ENCODE assay signal across 28 mouse cellular contexts in the genomic region with DNA sequence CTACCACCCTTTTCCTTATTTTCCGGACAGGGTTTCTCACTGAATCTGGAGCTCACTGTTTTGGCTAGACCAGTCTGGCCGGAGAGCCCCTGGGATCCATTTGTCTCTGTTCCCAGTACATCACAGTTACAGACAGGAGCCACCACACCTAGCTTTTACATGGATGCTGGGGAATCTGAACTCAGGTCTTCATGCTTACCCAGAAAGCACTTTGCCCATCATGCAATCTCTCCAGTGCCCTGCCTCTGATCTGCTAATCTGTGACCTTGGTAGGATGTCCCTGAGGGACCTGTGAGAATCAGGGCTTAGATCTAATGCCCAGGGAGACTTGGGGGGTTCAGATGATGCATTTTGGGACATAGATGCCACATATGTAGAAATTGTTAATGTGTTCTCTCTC.
"Had no signal": no experiment of that assay in that cellular context is flagged by ENCODE, and none has a peak within 500 bp of the region (broad histone marks: within the 10 kb centered on the region; RNA-seq: fewer than 3 reads in every experiment).

No protein-coding gene starts in this region.

- H3K4me1 ChIP-seq: limb, embryonic 10.5 days; limb, embryonic 12.5 days; limb, embryonic 13.5 days; limb, embryonic 15.5 days; liver, embryonic 12.5 days; liver, embryonic 13.5 days; liver, embryonic 15.5 days; lung, embryonic 15.5 days; megakaryocyte, embryonic 14.5 days; midbrain, embryonic 10.5 days; midbrain, embryonic 12.5 days; midbrain, embryonic 13.5 days; midbrain, embryonic 15.5 days; neural tube, embryonic 12.5 days had no signal

- H3K27me3 ChIP-seq: limb, embryonic 12.5 days; limb, embryonic 13.5 days; limb, embryonic 15.5 days; liver, embryonic 12.5 days; liver, embryonic 13.5 days; liver, embryonic 15.5 days; lung, embryonic 15.5 days; megakaryocyte, embryonic 14.5 days; midbrain, embryonic 12.5 days; midbrain, embryonic 13.5 days; midbrain, embryonic 15.5 days; neural tube, embryonic 12.5 days had no signal

- H3K4me3 ChIP-seq: limb, embryonic 10.5 days; limb, embryonic 12.5 days; limb, embryonic 13.5 days; limb, embryonic 15.5 days; liver, embryonic 12.5 days; liver, embryonic 13.5 days; liver, embryonic 15.5 days; lung, embryonic 15.5 days; megakaryocyte, embryonic 14.5 days; midbrain, embryonic 10.5 days; midbrain, embryonic 12.5 days; midbrain, embryonic 13.5 days; midbrain, embryonic 15.5 days; myocyte; neural tube, embryonic 12.5 days had no signal

- H3K36me3 ChIP-seq: limb, embryonic 10.5 days; limb, embryonic 12.5 days; limb, embryonic 13.5 days; limb, embryonic 15.5 days; liver, embryonic 12.5 days; liver, embryonic 13.5 days; liver, embryonic 15.5 days; lung, embryonic 15.5 days; midbrain, embryonic 10.5 days; midbrain, embryonic 12.5 days; midbrain, embryonic 13.5 days; midbrain, embryonic 15.5 days; neural tube, embryonic 12.5 days had no signal

- H3K9me3 ChIP-seq: limb, embryonic 10.5 days; limb, embryonic 13.5 days; limb, embryonic 15.5 days; liver, embryonic 12.5 days; liver, embryonic 13.5 days; liver, embryonic 15.5 days; lung, embryonic 15.5 days; megakaryocyte, embryonic 14.5 days; midbrain, embryonic 10.5 days; midbrain, embryonic 12.5 days; midbrain, embryonic 13.5 days; midbrain, embryonic 15.5 days; neural tube, embryonic 12.5 days had no signal

- H3K27ac ChIP-seq: limb, embryonic 10.5 days; limb, embryonic 12.5 days; limb, embryonic 13.5 days; limb, embryonic 15.5 days; liver, embryonic 12.5 days; liver, embryonic 13.5 days; liver, embryonic 14.5 days; liver, embryonic 15.5 days; lung, embryonic 15.5 days; macrophage; midbrain, embryonic 10.5 days; midbrain, embryonic 12.5 days; midbrain, embryonic 13.5 days; midbrain, embryonic 15.5 days; neural tube, embryonic 12.5 days had no signal

- H3K9ac ChIP-seq: limb, embryonic 12.5 days; limb, embryonic 13.5 days; limb, embryonic 15.5 days; liver, embryonic 12.5 days; liver, embryonic 13.5 days; liver, embryonic 14.5 days; liver, embryonic 15.5 days; liver, postnatal 0 days; lung, embryonic 14.5 days; lung, embryonic 15.5 days; midbrain, embryonic 12.5 days; midbrain, embryonic 13.5 days; midbrain, embryonic 15.5 days; neural tube, embryonic 12.5 days had no signal

- DNase-seq: left cerebral cortex, postnatal 4 days; liver; liver, embryonic 13.5 days; liver, postnatal 0 days; lung, adult 18-20 months; lung, adult 2 months; lung, embryonic 14.5 days; lung, postnatal 10 days; lung, postnatal 14 days; lung, postnatal 36 days; lung, postnatal 4 days; midbrain, embryonic 14.5 days had no signal
